Mouse (Mus musculus) thymus, postnatal 10 days (tissue): Measurements from ENCODE around the gene Iqcj.

Source experiments
- DNase-seq, 2 experiments: peaks; one replicate each; pipeline ENCODE4 v3.0.0; 2021; ENCODE audit warnings: low spot score in 2 of 2

Iqcj gene

GRCm38 (mm10) chr3:67954459-67955065 lies 62.5 kb downstream of the Iqcj start:
- DNase-seq, result peak; percentile 12 to 28

- no peak for DNase-seq
These were observed 67.7 kb downstream of the Iqcj start for GRCm38 (mm10) chr3:67959672-67960071.

- DNase-seq, result no peak
These were observed 68.1 kb downstream of the Iqcj start for GRCm38 (mm10) chr3:67960133-67960532.

GRCm38 (mm10) chr3:67960727-67961126 lies 68.7 kb downstream of the Iqcj start:
- no peak for DNase-seq

- DNase-seq, result no peak
These were observed 70.1 kb downstream of the Iqcj start for GRCm38 (mm10) chr3:67961934-67962639.

GRCm38 (mm10) chr3:67974340-67974998 lies 82.4 kb downstream of the Iqcj start:
- DNase-seq, result no peak

GRCm38 (mm10) chr3:67980006-67980405 lies 88.0 kb downstream of the Iqcj start:
- no peak for DNase-seq

- DNase-seq, result peak in 1 of 2 experiments; percentile 3
These were observed 91.3 kb downstream of the Iqcj start for GRCm38 (mm10) chr3:67983329-67983728.

GRCm38 (mm10) chr3:68002415-68002814 lies 110.4 kb downstream of the Iqcj start:
- DNase-seq, result no peak

- no peak for DNase-seq
These were observed 120.3 kb downstream of the Iqcj start for GRCm38 (mm10) chr3:68012342-68012741.

GRCm38 (mm10) chr3:68015786-68016185 lies 123.8 kb downstream of the Iqcj start:
- no peak for DNase-seq

GRCm38 (mm10) chr3:68019401-68019800 lies 127.4 kb downstream of the Iqcj start:
- DNase-seq, result no peak

GRCm38 (mm10) chr3:68036097-68036496 lies 144.1 kb downstream of the Iqcj start:
- DNase-seq, result no peak

- no peak for DNase-seq
These were observed 150.9 kb downstream of the Iqcj start for GRCm38 (mm10) chr3:68042951-68043350.

- peak in 1 of 2 experiments; percentile 43 for DNase-seq
These were observed 153.7 kb downstream of the Iqcj start for GRCm38 (mm10) chr3:68045475-68046416.

- DNase-seq, result no peak
These were observed 161.5 kb downstream of the Iqcj start for GRCm38 (mm10) chr3:68053538-68053937.

- DNase-seq, result no peak
These were observed 163.1 kb downstream of the Iqcj start for GRCm38 (mm10) chr3:68055071-68055470.

- peak in 1 of 2 experiments; percentile 51 for DNase-seq
These were observed 164.6 kb downstream of the Iqcj start for GRCm38 (mm10) chr3:68056373-68057275.

- DNase-seq, result no peak
These were observed 167.3 kb downstream of the Iqcj start for GRCm38 (mm10) chr3:68059162-68059800.

GRCm38 (mm10) chr3:68064731-68065130 lies 172.7 kb downstream of the Iqcj start, which contains the start of gene Schip1:
Gene Schip1 (plus strand): TSS chr3:68064802.
- DNase-seq, result no peak
